In the genomic region with DNA sequence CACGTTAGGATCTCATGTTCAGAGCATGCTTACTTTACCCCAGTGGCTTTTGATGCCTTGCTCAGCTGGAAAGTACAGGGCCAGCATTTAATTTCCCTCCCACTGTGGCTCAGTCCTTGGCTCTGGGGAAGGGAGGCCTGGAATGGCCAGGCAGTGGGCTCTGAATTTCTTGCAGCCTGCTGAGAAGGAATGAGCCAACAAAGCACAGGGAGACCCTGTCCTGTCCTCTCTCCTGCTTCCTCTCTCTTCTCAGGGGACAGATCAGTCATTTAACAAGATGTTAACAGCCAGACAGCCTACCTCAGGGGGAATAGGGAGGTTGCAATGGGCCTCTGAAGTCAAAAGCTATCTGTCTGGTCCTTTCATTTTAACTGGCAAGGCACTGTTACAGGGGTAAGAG, we compare ENCODE assay signal across 23 mouse cellular contexts. TPM values are rescaled to one million over a fixed set of nuclear protein-coding genes. Genes with fewer than 3 reads are reported as not detected.
DNase-seq lines count a peak whose midpoint lies in the region; ATAC-seq and TF ChIP-seq lines count a peak whose summit lies in the region.
"Had no signal": no experiment of that assay in that cellular context is flagged by ENCODE, and none has a peak within 500 bp of the region (broad histone marks: within the 10 kb centered on the region; RNA-seq: fewer than 3 reads in every experiment).

No protein-coding gene starts in this region.

- H3K9ac ChIP-seq in forebrain, embryonic 15.5 days (replicated peaks) = no peak overlapping the region
- no peak overlapping the region for H3K9ac ChIP-seq in forebrain, embryonic 16.5 days (replicated peaks; ENCODE audit: low read depth, low read length)
- peak overlapping the region; percentile 16; the same call in 1 of the 2 replicates for H3K9ac ChIP-seq in stomach, embryonic 16.5 days (ENCODE audit: low read length)
- no peak overlapping the region for H3K9ac ChIP-seq in stomach, postnatal 0 days (ENCODE audit: low read length)
- H3K9ac ChIP-seq: hindbrain, embryonic 14.5 days; liver, embryonic 15.5 days; stomach, embryonic 15.5 days had no signal

- no peak for TF ChIP-seq CTCF in layer of hippocampus, adult 2 months (conservative IDR thresholded peaks at IDR 0.05)
- no peak for TF ChIP-seq CTCF in stomach, postnatal 0 days (IDR thresholded peaks at IDR 0.05; ENCODE audit: low read depth)

- H3K36me3 ChIP-seq in forebrain, embryonic 15.5 days = no peaks in the 10 kb centered on the region
- no peaks in the 10 kb centered on the region for H3K36me3 ChIP-seq in forebrain, embryonic 16.5 days (ENCODE audit: control insufficient read depth, insufficient read depth)
- H3K36me3 ChIP-seq in stomach, embryonic 16.5 days (ENCODE audit: control insufficient read depth, insufficient read depth, low read length) = no peaks in the 10 kb centered on the region
- H3K36me3 ChIP-seq in stomach, postnatal 0 days (ENCODE audit: control insufficient read depth, insufficient read depth, low read length) = no peaks in the 10 kb centered on the region
- H3K36me3 ChIP-seq: liver, embryonic 15.5 days; stomach, embryonic 15.5 days had no signal

- ATAC-seq in forebrain, embryonic 15.5 days (replicated peaks) = no peak
- no peak for ATAC-seq in forebrain, embryonic 16.5 days
- ATAC-seq in stomach, embryonic 16.5 days (ENCODE audit: insufficient read depth, low FRiP score) = no peak
- no peak for ATAC-seq in stomach, postnatal 0 days (ENCODE audit: low FRiP score, low TSS enrichment)

- no peaks in the 10 kb centered on the region for H3K27me3 ChIP-seq in forebrain, embryonic 15.5 days
- H3K27me3 ChIP-seq in forebrain, embryonic 16.5 days (replicated peaks; ENCODE audit: control insufficient read depth, insufficient read depth, low read length) = no peaks in the 10 kb centered on the region
- H3K27me3 ChIP-seq in stomach, embryonic 16.5 days (ENCODE audit: control insufficient read depth, insufficient read depth, low read length) = no peaks in the 10 kb centered on the region
- H3K27me3 ChIP-seq in stomach, postnatal 0 days (ENCODE audit: control insufficient read depth, insufficient read depth, low read length) = no peaks in the 10 kb centered on the region
- H3K27me3 ChIP-seq: stomach, embryonic 15.5 days had no signal

- peak overlapping the region; percentile 35; the same call in 1 of the 2 replicates for H3K27ac ChIP-seq in forebrain, embryonic 15.5 days (replicated peaks)
- H3K27ac ChIP-seq in forebrain, embryonic 16.5 days (ENCODE audit: low read length) = no peak overlapping the region
- peak overlapping the region; percentile 18; the same call in 1 of the 2 replicates for H3K27ac ChIP-seq in layer of hippocampus, adult 2 months
- H3K27ac ChIP-seq in stomach, embryonic 16.5 days (ENCODE audit: low read length) = no peak overlapping the region
- no peak overlapping the region for H3K27ac ChIP-seq in stomach, postnatal 0 days (replicated peaks)
- H3K27ac ChIP-seq: hindbrain, embryonic 14.5 days; liver, embryonic 15.5 days; stomach, embryonic 15.5 days had no signal

- H3K4me3 ChIP-seq in forebrain, embryonic 15.5 days = no peak overlapping the region
- H3K4me3 ChIP-seq in forebrain, embryonic 16.5 days (replicated peaks; ENCODE audit: low read length) = no peak overlapping the region
- H3K4me3 ChIP-seq in layer of hippocampus, adult 2 months = no peak overlapping the region
- no peak overlapping the region for H3K4me3 ChIP-seq in stomach, embryonic 16.5 days (replicated peaks; ENCODE audit: low read length)
- H3K4me3 ChIP-seq in stomach, postnatal 0 days (ENCODE audit: low read depth, low read length) = no peak overlapping the region
- H3K4me3 ChIP-seq: erythroblast, embryonic 14.5 days; liver, embryonic 15.5 days; stomach, embryonic 15.5 days had no signal

- H3K4me1 ChIP-seq in forebrain, embryonic 15.5 days = peaks cover 10% of the 10 kb centered on the region; the same call in 1 of the 2 replicates
- peaks cover 12% of the 10 kb centered on the region; the same call in 1 of the 2 replicates for H3K4me1 ChIP-seq in forebrain, embryonic 16.5 days (replicated peaks; ENCODE audit: control insufficient read depth, insufficient read depth, low read length)
- H3K4me1 ChIP-seq in stomach, embryonic 16.5 days (ENCODE audit: control insufficient read depth, insufficient read depth, low read length) = peaks cover 8% of the 10 kb centered on the region; the same call in 1 of the 2 replicates
- H3K4me1 ChIP-seq in stomach, postnatal 0 days (replicated peaks; ENCODE audit: control insufficient read depth, insufficient read depth) = 0 out of 2 replicates have a peak, but pooled peaks cover 2% of the 10 kb centered on the region

- no peak for DNase-seq in layer of hippocampus, adult 2 months (ENCODE audit: low spot score in 2 of 2)
- no peak for DNase-seq in layer of hippocampus, adult 9-10 months (ENCODE audit: low spot score)
- no peak for DNase-seq in stomach, postnatal 0 days (ENCODE audit: low spot score)
- DNase-seq in mesoderm, embryonic 11.5 days (ENCODE audit: low read depth, low spot score) = peak; percentile 28
- no peak for DNase-seq in right cerebral cortex, postnatal 4 days
- DNase-seq: adrenal gland, postnatal 25 days; cerebellum, adult 8-10 months; gastrocnemius, postnatal 10 days; heart, postnatal 10 days; lung, postnatal 36 days; right cerebral cortex, postnatal 14 days; thymus, postnatal 14 days had no signal

- no peak overlapping the region for H3K4me2 ChIP-seq in forebrain, embryonic 15.5 days (replicated peaks)
- H3K4me2 ChIP-seq in forebrain, embryonic 16.5 days (ENCODE audit: low read length) = no peak overlapping the region
- H3K4me2 ChIP-seq in stomach, embryonic 16.5 days (ENCODE audit: low read depth, low read length) = no peak overlapping the region
- H3K4me2 ChIP-seq in stomach, postnatal 0 days (replicated peaks; ENCODE audit: low read depth) = no peak overlapping the region
- H3K4me2 ChIP-seq: hindbrain, embryonic 14.5 days; liver, embryonic 15.5 days; midbrain, embryonic 11.5 days; stomach, embryonic 15.5 days had no signal

- no peaks in the 10 kb centered on the region for H3K9me3 ChIP-seq in forebrain, embryonic 15.5 days
- no peaks in the 10 kb centered on the region for H3K9me3 ChIP-seq in forebrain, embryonic 16.5 days (ENCODE audit: control insufficient read depth, low read length)
- no peaks in the 10 kb centered on the region for H3K9me3 ChIP-seq in stomach, embryonic 16.5 days (replicated peaks; ENCODE audit: control insufficient read depth, low read length)
- H3K9me3 ChIP-seq in stomach, postnatal 0 days (ENCODE audit: control insufficient read depth, low read length) = no peaks in the 10 kb centered on the region
- H3K9me3 ChIP-seq: liver, embryonic 15.5 days; stomach, embryonic 15.5 days had no signal

- WGBS in forebrain, embryonic 15.5 days = 15% methylated on average over 1 of the region's 1 CpGs
- WGBS in forebrain, embryonic 16.5 days = 21% methylated on average over 1 of the region's 1 CpGs
- 38% methylated on average over 1 of the region's 1 CpGs for WGBS in stomach, embryonic 16.5 days
- WGBS in stomach, postnatal 0 days = 52% methylated on average over 1 of the region's 1 CpGs

- no peak for TF ChIP-seq EP300 in stomach, postnatal 0 days (optimal IDR thresholded peaks at IDR 0.05)

RNA-seq across cellular contexts. Expression of a gene that starts 5.3 kb away (rescaled TPM):
- 4.2 and 6.4 TPM in 2 replicates for polyA plus RNA-seq in forebrain, embryonic 15.5 days (2015; fragmentation: Nextera tagmentation; extraction: Ambion mirVana)
- polyA plus RNA-seq in forebrain, embryonic 16.5 days (2015; fragmentation: Nextera tagmentation; extraction: Ambion mirVana) = 7.8 and 12.6 TPM in 2 replicates
- total RNA-seq in layer of hippocampus, adult 2 months (2021) = 1 to 10 TPM; 6.0 to 7.4 TPM
- polyA plus RNA-seq in stomach, embryonic 16.5 days (2015; fragmentation: Nextera tagmentation; extraction: Ambion mirVana) = 12.3 and 13.1 TPM in 2 replicates
- 7.9 and 9.0 TPM in 2 replicates for polyA plus RNA-seq in stomach, postnatal 0 days (2015; fragmentation: Nextera tagmentation; extraction: Ambion mirVana)
- total RNA-seq: CH12.LX; common myeloid progenitor, adult 5-6 weeks; MEL had no signal
- polyA plus RNA-seq: erythroblast, embryonic 14.5 days had no signal

RNA-seq across cellular contexts. Expression of a gene that starts 36.6 kb away (rescaled TPM):
- 69.4 and 76.8 TPM in 2 replicates for polyA plus RNA-seq in forebrain, embryonic 15.5 days (2015; fragmentation: Nextera tagmentation; extraction: Ambion mirVana)
- polyA plus RNA-seq in forebrain, embryonic 16.5 days (2015; fragmentation: Nextera tagmentation; extraction: Ambion mirVana) = 56.0 and 66.4 TPM in 2 replicates
- 10 to 100 TPM; 17.2 to 22.0 TPM for total RNA-seq in layer of hippocampus, adult 2 months (2021)
- polyA plus RNA-seq in stomach, embryonic 16.5 days (2015; fragmentation: Nextera tagmentation; extraction: Ambion mirVana) = 98.5 and 110 TPM in 2 replicates
- polyA plus RNA-seq in stomach, postnatal 0 days (2015; fragmentation: Nextera tagmentation; extraction: Ambion mirVana) = 85.9 and 96.8 TPM in 2 replicates

Comparison
In these comparisons a context has a peak if more than half of its experiments do, and no peak if none do; other contexts are left out.
1. H3K27ac ChIP-seq: peak in forebrain, embryonic 15.5 days (single experiment) and layer of hippocampus, adult 2 months (single experiment); none in forebrain, embryonic 16.5 days (single experiment), stomach, embryonic 16.5 days (single experiment) and stomach, postnatal 0 days (single experiment).